Mouse (Mus musculus) hindbrain, embryonic 14.5 days (tissue): ENCODE data around the gene Hic1. TPM values are rescaled to one million over a fixed set of nuclear protein-coding genes. Genes with fewer than 3 reads are reported as not detected.

Source experiments
- ATAC-seq: fragments of 200-750 bp; cut with Nextera tagmentation; 2 replicates; pipeline ENCODE4 v1.8.0; 2017; ENCODE audit warnings: moderate number of reproducible peaks, mild to moderate bottlenecking, moderate TSS enrichment, moderate library complexity; ENCODE audit not compliant: low FRiP score
- DNase-seq: peaks from one replicate; pipeline ENCODE4 v3.0.0-alpha.2; 2015; ENCODE audit warnings: low spot score
- H3K27ac ChIP-seq: fragments of 300-500 bp; sonication (generic); 2 replicates; pipeline ENCODE4 v1.5.1; 2014; ENCODE audit warnings: mild to moderate bottlenecking, moderate library complexity
- H3K27me3 ChIP-seq: fragments of 300-500 bp; sonication (generic); 2 replicates; pipeline ENCODE4 v1.6.1; 2014; ENCODE audit warnings: mild to moderate bottlenecking, low read length, mixed read lengths; ENCODE audit not compliant: control insufficient read depth, insufficient read depth
- H3K36me3 ChIP-seq: fragments of 300-500 bp; sonication (generic); replicated peaks from 2 replicates; pipeline ENCODE4 v1.6.1; 2014; ENCODE audit not compliant: control insufficient read depth, insufficient read depth
- H3K4me1 ChIP-seq: fragments of 300-500 bp; sonication (generic); replicated peaks from 2 replicates; pipeline ENCODE4 v1.6.1; 2014; ENCODE audit warnings: antibody characterized with exemption, low read length, mixed read lengths; ENCODE audit not compliant: control insufficient read depth, insufficient read depth
- H3K4me2 ChIP-seq: fragments of 300-500 bp; sonication (generic); replicated peaks from 2 replicates; pipeline ENCODE4 v1.6.1; 2014; ENCODE audit warnings: mild to moderate bottlenecking, moderate library complexity
- H3K4me3 ChIP-seq: fragments of 300-500 bp; sonication (generic); replicated peaks from 2 replicates; pipeline ENCODE4 v1.5.1; 2014; ENCODE audit warnings: mild to moderate bottlenecking, low read length
- H3K9ac ChIP-seq: fragments of 300-500 bp; sonication (generic); 2 replicates; pipeline ENCODE4 v1.6.1; 2014
- H3K9me3 ChIP-seq: fragments of 300-500 bp; sonication (generic); 2 replicates; pipeline ENCODE4 v1.6.1; 2016; ENCODE audit warnings: low read length; ENCODE audit not compliant: control insufficient read depth
- WGBS: fragments of 180-500 bp; shearing (Covaris S2); extraction: QIAGEN DNeasy Blood & Tissue Kit; methylation state at CpG from one replicate; pipeline ENCODE4 v1.1.7; 2014; 5-methylcytosine and 5-hydroxymethylcytosine counted together
- polyA plus RNA-seq: library from polyadenylated mRNA; unstranded; fragments of >200 nt; fragmentation: Nextera tagmentation; extraction: Ambion mirVana; gene quantifications from 2 replicates; pipeline ENCODE4 v1.2.1, GENCODE M21; 2014

Hic1 gene
- polyA plus RNA-seq: 1.9 and 2.6 TPM in 2 replicates

- Histone ChIP-seq H3K27ac (0 out of 2 replicates have a peak within 1 kb of the TSS, but pooled peaks have one; percentile 21), H3K9ac (peak within 1 kb of the TSS; percentile 67), H3K9me3 (no peaks in the 10 kb centered on the region), H3K27me3 (peaks cover 70% of the 10 kb centered on the region), H3K4me1 (peaks cover 51% of the 10 kb centered on the region), H3K4me2 (peak within 1 kb of the TSS; percentile 93), H3K4me3 (peak within 1 kb of the TSS; percentile 50), H3K36me3 (no peaks in the 10 kb centered on the region)
- 5% methylated on average over 23 of the region's 23 CpGs for WGBS
- DNase-seq (no peak), ATAC-seq (no peak)
These were observed at the start of gene Hic1 for GRCm38 (mm10) chr11:75169405-75170080. Gene Hic1 (minus strand): TSS chr11:75169519.

- 18% methylated on average over 13 of the region's 13 CpGs for WGBS
These were observed 45.0 kb upstream of the Hic1 start for GRCm38 (mm10) chr11:75214081-75214950.

GRCm38 (mm10) chr11:75213372-75214080 is 44.2 kb upstream of the Hic1 start:
- Histone ChIP-seq H3K4me3 (peak overlapping the region; percentile 16; the same call in 1 of the 2 replicates), H3K4me1 (peaks cover 26% of the 10 kb centered on the region), H3K27me3 (no peaks in the 10 kb centered on the region), H3K36me3 (no peaks in the 10 kb centered on the region), H3K27ac (peak overlapping the region; percentile 54; the same call in 1 of the 2 replicates), H3K9me3 (no peaks in the 10 kb centered on the region), H3K4me2 (peak overlapping the region; percentile 58), H3K9ac (peak overlapping the region; percentile 57)
- DNase-seq: no peak
- ATAC-seq: peak; percentile 65
- WGBS: 2% methylated on average over 35 of the region's 35 CpGs

More at GRCm38 (mm10) chr11:75214081-75214950, 45.0 kb upstream of the Hic1 start:
- Histone ChIP-seq H3K9ac (peak overlapping the region; percentile 57), H3K9me3 (no peaks in the 10 kb centered on the region), H3K27me3 (no peaks in the 10 kb centered on the region), H3K36me3 (no peaks in the 10 kb centered on the region), H3K4me3 (peak overlapping the region; percentile 16; the same call in 1 of the 2 replicates), H3K27ac (peak overlapping the region; percentile 54; the same call in 1 of the 2 replicates), H3K4me1 (peaks cover 26% of the 10 kb centered on the region), H3K4me2 (peak overlapping the region; percentile 58)
- DNase-seq: no peak
- peak; percentile 49 for ATAC-seq

- H3K9me3 ChIP-seq: no peaks in the 10 kb centered on the region
- H3K4me2 ChIP-seq: no peak overlapping the region
- no peak overlapping the region for H3K9ac ChIP-seq
- DNase-seq (no peak), ATAC-seq (no peak)
- H3K4me1 ChIP-seq: peaks cover 26% of the 10 kb centered on the region
- no peak overlapping the region for H3K4me3 ChIP-seq
- 41% methylated on average over 3 of the region's 3 CpGs for whole genome bisulfite sequencing
- H3K27ac ChIP-seq: 0 out of 2 replicates have a peak overlapping the region, but pooled peaks have one; percentile 26
- no peaks in the 10 kb centered on the region for H3K27me3 ChIP-seq
- no peaks in the 10 kb centered on the region for H3K36me3 ChIP-seq
These were observed 43.6 kb upstream of the Hic1 start for GRCm38 (mm10) chr11:75212876-75213275.

GRCm38 (mm10) chr11:75212031-75212667 is 42.8 kb upstream of the Hic1 start:
- H3K27ac ChIP-seq: peak overlapping the region; percentile 23; the same call in 1 of the 2 replicates
- H3K4me2 ChIP-seq: no peak overlapping the region
- ATAC-seq (no peak), DNase-seq (no peak)
- H3K4me1 ChIP-seq: peaks cover 26% of the 10 kb centered on the region
- H3K27me3 ChIP-seq: no peaks in the 10 kb centered on the region
- no peaks in the 10 kb centered on the region for H3K36me3 ChIP-seq
- H3K9ac ChIP-seq: no peak overlapping the region
- no peak overlapping the region for H3K4me3 ChIP-seq
- no peaks in the 10 kb centered on the region for H3K9me3 ChIP-seq
- WGBS: 40% methylated on average over 8 of the region's 8 CpGs

GRCm38 (mm10) chr11:75210755-75211154 is 41.4 kb upstream of the Hic1 start:
- Histone ChIP-seq H3K4me1 (peaks cover 22% of the 10 kb centered on the region), H3K9ac (no peak overlapping the region), H3K9me3 (no peaks in the 10 kb centered on the region), H3K4me2 (no peak overlapping the region), H3K36me3 (no peaks in the 10 kb centered on the region), H3K4me3 (no peak overlapping the region), H3K27ac (no peak overlapping the region), H3K27me3 (no peaks in the 10 kb centered on the region)
- no peak for ATAC-seq
- 55% methylated on average over 6 of the region's 6 CpGs for WGBS
- no peak for DNase-seq

- ATAC-seq: no peak
- Histone ChIP-seq H3K4me3 (no peak overlapping the region), H3K4me1 (peaks cover 17% of the 10 kb centered on the region), H3K9ac (no peak overlapping the region), H3K36me3 (no peaks in the 10 kb centered on the region), H3K27me3 (no peaks in the 10 kb centered on the region), H3K27ac (no peak overlapping the region), H3K9me3 (no peaks in the 10 kb centered on the region), H3K4me2 (no peak overlapping the region)
- no peak for DNase-seq
- 65% methylated on average over 4 of the region's 4 CpGs for WGBS
These were observed 40.8 kb upstream of the Hic1 start for GRCm38 (mm10) chr11:75210093-75210492.

- no peaks in the 10 kb centered on the region for H3K9me3 ChIP-seq
These were observed 40.0 kb upstream of the Hic1 start for GRCm38 (mm10) chr11:75209363-75209762.

More at GRCm38 (mm10) chr11:75209363-75209762, 40.0 kb upstream of the Hic1 start:
- Histone ChIP-seq H3K4me2 (no peak overlapping the region), H3K36me3 (no peaks in the 10 kb centered on the region), H3K9ac (no peak overlapping the region), H3K27ac (no peak overlapping the region), H3K27me3 (no peaks in the 10 kb centered on the region), H3K4me3 (no peak overlapping the region), H3K4me1 (peaks cover 17% of the 10 kb centered on the region)
- whole genome bisulfite sequencing: 69% methylated on average over 4 of the region's 4 CpGs
- DNase-seq (no peak), ATAC-seq (no peak)
